Mouse (Mus musculus): Measurements from ENCODE around the gene Pgghg. TPM values are rescaled to one million over a fixed set of nuclear protein-coding genes. Genes with fewer than 3 reads are reported as not detected.

The Pgghg gene
- total and polyA plus RNA-seq, 3 experiments: 3.1 to 3.3 (median 3.2) TPM

DNA sequence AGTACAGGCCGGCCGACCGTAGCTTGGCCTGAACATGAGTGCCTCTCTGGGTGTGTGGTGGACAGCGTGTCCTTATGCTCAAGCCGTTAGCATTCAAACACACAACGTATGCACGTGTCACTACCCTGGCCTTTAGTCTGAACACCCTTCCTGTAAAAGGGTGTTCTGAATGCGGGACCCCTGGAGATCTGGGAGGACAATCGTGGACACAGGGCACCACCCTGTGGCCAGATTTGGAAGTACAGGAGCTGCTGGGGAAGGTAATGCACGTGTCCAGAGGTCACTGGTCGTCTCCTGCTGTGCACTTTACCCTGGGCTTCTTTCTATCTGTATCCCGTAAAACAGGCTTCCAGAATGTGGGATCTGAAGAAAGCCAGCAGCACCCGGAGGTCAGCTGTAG is 38.0 kb upstream of the Pgghg start:
- peaks cover 9 to 31% of the 10 kb centered on the region in 2 experiments for H3K36me3 ChIP-seq (replicated peaks in 1 of 2; ENCODE audit: control insufficient read depth in 1 of 2, insufficient read depth in 1 of 2, low read length in 1 of 2)
- H3K4me1 ChIP-seq (ENCODE audit: control insufficient read depth in 1 of 2, insufficient read depth in 2 of 2): peaks cover 0 to 2% of the 10 kb centered on the region in 2 experiments; a peak in 1 of 4 replicates
- H3K4me3 ChIP-seq (replicated peaks in 1 of 3; ENCODE audit: low read depth in 2 of 3, low read length in 2 of 3, poor library complexity in 1 of 3): no peak overlapping the region
- H3K79me2 ChIP-seq (replicated peaks; ENCODE audit: control insufficient read depth, extremely low read depth, insufficient read depth, poor library complexity, severe bottlenecking): no peaks in the 10 kb centered on the region
- no peak overlapping the region for H3K9ac ChIP-seq (ENCODE audit: insufficient read depth, low read depth)
- H3K27me3 ChIP-seq (replicated peaks): peaks cover 5% of the 10 kb centered on the region
- DNase-seq (ENCODE audit: extremely low read depth): peak; percentile 69
- H3K4me2 ChIP-seq (ENCODE audit: insufficient read depth, low read depth, poor library complexity, severe bottlenecking): no peak overlapping the region
- H3K27ac ChIP-seq (ENCODE audit: insufficient read depth, low read depth): no peak overlapping the region
- no peaks in the 10 kb centered on the region for H3K9me3 ChIP-seq (replicated peaks; ENCODE audit: low read length)
- TF ChIP-seq HCFC1 (IDR thresholded peaks at IDR 0.05; ENCODE audit: low read depth, low read length) (no peak), CTCF (conservative IDR thresholded peaks at IDR 0.05 in 1 of 2, IDR thresholded peaks at IDR 0.05 in 1 of 2; ENCODE audit: low read depth in 2 of 2, low read length in 2 of 2) (peak; percentile 89 to 95), UBTF (IDR thresholded peaks at IDR 0.05; ENCODE audit: low read depth, low read length) (no peak), CHD1 (IDR thresholded peaks at IDR 0.05; ENCODE audit: low read depth, low read length) (no peak), MYC (IDR thresholded peaks at IDR 0.05; ENCODE audit: low read depth, low read length) (peak; percentile 86; the same call in 1 of the 2 replicates), IRF4 (IDR thresholded peaks at IDR 0.05; ENCODE audit: low read depth, low read length) (no peak), RCOR1 (conservative IDR thresholded peaks at IDR 0.05; ENCODE audit: low read depth, low read length) (no peak), MXI1 (IDR thresholded peaks at IDR 0.05; ENCODE audit: low read depth, low read length) (no peak), KAT2A (IDR thresholded peaks at IDR 0.05; ENCODE audit: insufficient replicate concordance, low read length) (no peak), RAD21 (IDR thresholded peaks at IDR 0.05; ENCODE audit: low read depth, low read length) (peak; percentile 98), GABPA (IDR thresholded peaks at IDR 0.05; ENCODE audit: insufficient replicate concordance, low read depth, low read length) (no peak), ZKSCAN1 (IDR thresholded peaks at IDR 0.05; ENCODE audit: borderline replicate concordance, low read depth, low read length) (no peak), USF2 (conservative IDR thresholded peaks at IDR 0.05; ENCODE audit: low read depth, low read length) (no peak; the same call in 1 of the 2 replicates), ZC3H11A (IDR thresholded peaks at IDR 0.05; ENCODE audit: low read depth, low read length) (peak; percentile 82), EP300 (IDR thresholded peaks at IDR 0.05; ENCODE audit: low read length) (no peak), MAFK (IDR thresholded peaks at IDR 0.05; ENCODE audit: insufficient replicate concordance, low read length) (no peak), CHD2 (IDR thresholded peaks at IDR 0.05; ENCODE audit: low read length) (no peak), ELF1 (IDR thresholded peaks at IDR 0.05; ENCODE audit: low read depth, low read length) (no peak), MAX (IDR thresholded peaks at IDR 0.05; ENCODE audit: low read length) (peak; percentile 64; the same call in 1 of the 2 replicates), MEF2A (IDR thresholded peaks at IDR 0.05; ENCODE audit: borderline replicate concordance, low read depth, low read length) (no peak), POLR2A (IDR thresholded peaks at IDR 0.05; ENCODE audit: low read depth, low read length) (no peak), SMC3 (IDR thresholded peaks at IDR 0.05; ENCODE audit: low read depth, low read length) (peak; percentile 98), BHLHE40 (IDR thresholded peaks at IDR 0.05; ENCODE audit: low read depth, low read length) (peak; percentile 86), USF1 (IDR thresholded peaks at IDR 0.05; ENCODE audit: low read depth, low read length) (no peak), SIN3A (IDR thresholded peaks at IDR 0.05; ENCODE audit: low read length) (no peak), NELFE (IDR thresholded peaks at IDR 0.05; ENCODE audit: low read depth, low read length) (peak; percentile 33; the same call in 1 of the 2 replicates), TCF12 (IDR thresholded peaks at IDR 0.05; ENCODE audit: low read depth, low read length) (no peak), E2F4 (IDR thresholded peaks at IDR 0.05; ENCODE audit: insufficient replicate concordance, low read depth, low read length) (no peak), MAZ (IDR thresholded peaks at IDR 0.05; ENCODE audit: low read depth, low read length) (no peak), ZMIZ1 (IDR thresholded peaks at IDR 0.05; ENCODE audit: low read depth, low read length) (no peak), TBP (conservative IDR thresholded peaks at IDR 0.05; ENCODE audit: low read depth, low read length) (no peak), PAX5 (IDR thresholded peaks at IDR 0.05; ENCODE audit: low read length) (no peak), JUND (conservative IDR thresholded peaks at IDR 0.05; ENCODE audit: low read depth, low read length) (no peak), JUN (IDR thresholded peaks at IDR 0.05; ENCODE audit: insufficient read depth, low read depth, low read length) (no peak), ETS1 (conservative IDR thresholded peaks at IDR 0.05; ENCODE audit: low read depth, low read length) (no peak), ZNF384 (IDR thresholded peaks at IDR 0.05; ENCODE audit: low read depth, low read length) (no peak), NRF1 (IDR thresholded peaks at IDR 0.05; ENCODE audit: low read depth, low read length) (no peak), POLR2AphosphoS2 (IDR thresholded peaks at IDR 0.05; ENCODE audit: low read depth, low read length) (no peak)
- in situ Hi-C loops (cut with MboI; ENCODE audit: low pct_ligation_motif_present, low pct_unique_long_range_greater_than_20kb, low sequenced_read_pairs) (loop anchor here (5.0 kb wide), 1 partner anchor 61 kb away; no protein-coding TSS in a partner anchor), dilution Hi-C loops (cut with MboI; ENCODE audit: extremely low pct_ligation_motif_present, extremely low pct_unique_long_range_greater_than_20kb, low sequenced_read_pairs) (no loop called here)
